Mouse (Mus musculus): ENCODE measurements around the gene Sdk1. TPM values are rescaled to one million over a fixed set of nuclear protein-coding genes. Genes with fewer than 3 reads are reported as not detected.

Gene Sdk1
- polyA plus RNA-seq, 1 experiment from 2014 or later = 0.10 TPM

DNA sequence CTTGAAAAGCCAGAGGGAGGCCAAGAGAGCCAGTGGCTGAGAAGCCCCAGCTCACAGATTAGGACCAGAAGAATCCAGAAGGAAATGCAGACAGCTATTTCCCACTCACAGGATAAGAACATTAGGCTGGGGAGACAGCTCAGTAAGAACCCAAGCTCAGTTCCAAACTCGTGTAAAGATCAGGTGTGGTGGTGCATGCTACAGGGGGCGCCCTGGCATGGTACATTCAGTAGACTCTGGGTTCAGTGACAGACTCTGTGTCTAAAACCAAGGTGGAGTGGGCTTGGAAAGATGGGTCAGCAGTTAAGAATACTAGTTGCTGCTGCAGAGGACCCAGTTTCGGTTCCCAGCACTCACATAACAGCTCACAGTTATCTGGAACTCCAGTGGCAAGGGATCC, 832.6 kb downstream of the Sdk1 start:
- no peak overlapping the region for H3K27ac ChIP-seq
- H3K27me3 ChIP-seq = no peaks in the 10 kb centered on the region
- ATAC-seq (ENCODE audit: low read depth) (no peak), DNase-seq (no peak)
- H3K9me3 ChIP-seq (replicated peaks) = no peaks in the 10 kb centered on the region; the same call in 1 of the 2 replicates
- no peak overlapping the region for H3K4me2 ChIP-seq
- no peaks in the 10 kb centered on the region for H3K4me1 ChIP-seq (replicated peaks)
- H3K4me3 ChIP-seq (replicated peaks) = no peak overlapping the region
- no peak overlapping the region for H3K9ac ChIP-seq
- H3K36me3 ChIP-seq = no peaks in the 10 kb centered on the region
- whole genome bisulfite sequencing (ENCODE audit: insufficient replicate concordance) = 59% methylated on average over 3 of the region's 3 CpGs

DNA sequence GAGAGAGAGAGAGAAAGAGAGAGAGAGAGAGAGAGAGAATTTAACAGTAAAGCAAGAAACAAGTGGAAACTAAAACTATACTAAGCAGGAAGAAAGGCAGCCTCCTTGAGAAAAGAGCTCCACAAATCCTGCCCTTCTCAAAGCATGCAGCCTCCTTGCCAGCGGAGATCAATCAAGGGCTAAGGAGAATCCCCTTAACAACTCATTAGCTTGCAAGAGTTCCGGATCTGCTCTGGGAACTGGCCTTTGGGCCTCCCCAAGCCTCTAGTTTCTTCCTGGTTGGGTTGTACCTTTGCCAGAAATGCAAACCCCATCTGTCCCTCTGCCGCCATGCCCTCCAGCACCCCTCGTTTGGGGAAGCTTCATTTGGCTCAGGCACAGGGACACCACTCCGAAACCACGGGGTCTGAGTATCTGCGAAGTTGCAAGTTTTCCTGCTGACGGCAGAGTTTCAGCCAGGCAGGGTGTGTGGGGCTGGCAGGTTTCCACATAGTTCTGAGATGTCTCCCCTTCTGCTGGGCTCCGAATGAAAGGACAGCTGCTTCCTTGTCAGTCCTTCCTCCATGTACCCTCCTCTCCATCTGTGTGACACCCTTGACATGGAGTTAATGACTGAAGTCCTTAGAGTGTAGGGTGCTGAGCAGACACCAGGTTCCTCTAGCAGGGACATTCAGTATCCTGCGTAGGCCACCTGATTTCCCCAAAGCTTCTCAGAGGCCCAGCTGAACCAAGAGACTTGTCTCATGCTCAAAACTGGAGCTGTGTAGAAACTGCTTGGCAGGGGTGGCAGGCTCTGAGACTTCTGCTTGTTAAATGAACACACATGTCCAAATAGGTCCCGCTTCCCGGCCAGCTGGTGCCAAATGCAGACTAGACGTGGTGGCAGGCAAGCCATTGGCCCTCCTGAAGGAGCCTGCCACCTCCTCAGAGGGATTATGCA, 833.5 kb downstream of the Sdk1 start:
- no peak overlapping the region for H3K4me2 ChIP-seq
- no peaks in the 10 kb centered on the region for H3K36me3 ChIP-seq
- H3K27me3 ChIP-seq = no peaks in the 10 kb centered on the region
- no peak overlapping the region for H3K27ac ChIP-seq
- H3K4me1 ChIP-seq (replicated peaks) = no peaks in the 10 kb centered on the region
- ATAC-seq (ENCODE audit: low read depth) (no peak), DNase-seq (no peak)
- H3K9ac ChIP-seq = no peak overlapping the region
- H3K4me3 ChIP-seq (replicated peaks) = no peak overlapping the region
- no peaks in the 10 kb centered on the region; the same call in 1 of the 2 replicates for H3K9me3 ChIP-seq (replicated peaks)
- 38% methylated on average over 13 of the region's 13 CpGs for WGBS (ENCODE audit: insufficient replicate concordance)

DNA sequence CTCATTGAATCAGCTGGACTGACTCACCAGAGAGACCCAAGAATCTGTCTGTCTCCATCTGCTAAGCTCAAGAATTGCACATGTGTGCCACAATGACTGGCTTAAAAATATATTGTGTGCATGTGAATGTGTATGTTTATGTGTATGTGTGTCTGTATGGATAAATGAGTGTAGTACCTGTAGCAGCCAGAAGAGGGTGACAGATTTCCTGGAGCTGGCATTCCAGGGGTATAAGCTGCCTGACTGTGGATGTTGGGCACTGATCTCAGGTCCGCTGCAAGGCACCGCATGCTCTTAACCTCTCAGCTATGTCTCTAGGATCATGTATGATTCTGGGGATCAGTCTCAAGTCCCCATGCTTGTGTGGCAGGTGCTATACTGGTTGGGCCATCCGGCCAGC, 839.4 kb downstream of the Sdk1 start:
- H3K4me3 ChIP-seq (replicated peaks) = no peak overlapping the region
- 77% methylated on average over 3 of the region's 3 CpGs for WGBS (ENCODE audit: insufficient replicate concordance)

DNA sequence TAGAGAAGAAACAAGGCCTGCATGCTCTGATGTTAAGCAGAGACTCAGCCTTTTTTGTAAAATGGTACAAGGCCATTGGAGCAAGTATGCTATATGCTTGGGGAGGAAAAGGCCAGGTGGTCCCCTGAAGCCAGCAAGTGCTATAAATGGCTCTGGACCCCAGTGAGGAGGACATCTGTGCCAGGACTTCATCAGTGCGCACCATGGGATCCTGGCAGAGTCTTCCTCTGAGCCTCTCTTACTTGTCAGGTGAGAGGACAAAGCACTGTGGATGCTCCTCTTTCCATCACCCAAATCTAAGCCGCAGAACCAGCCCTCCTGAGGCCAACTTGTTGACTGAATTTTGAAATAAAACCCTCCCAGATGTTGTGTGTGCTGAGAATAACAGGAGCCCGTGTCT, 839.8 kb downstream of the Sdk1 start:
- Histone ChIP-seq H3K4me1 (replicated peaks) (no peaks in the 10 kb centered on the region), H3K27me3 (no peaks in the 10 kb centered on the region), H3K36me3 (no peaks in the 10 kb centered on the region), H3K9ac (no peak overlapping the region), H3K4me3 (replicated peaks) (no peak overlapping the region), H3K27ac (no peak overlapping the region), H3K9me3 (replicated peaks) (0 out of 2 replicates have a peak, but pooled peaks cover 12% of the 10 kb centered on the region), H3K4me2 (no peak overlapping the region)
- no peak for DNase-seq
- 72% methylated on average over 3 of the region's 3 CpGs for WGBS (ENCODE audit: insufficient replicate concordance)
- no peak for ATAC-seq (ENCODE audit: low read depth)

More for the DNA sequence above, 839.4 kb downstream of the Sdk1 start:
- ATAC-seq (ENCODE audit: low read depth) = no peak
- Histone ChIP-seq H3K27ac (no peak overlapping the region), H3K4me2 (no peak overlapping the region), H3K4me1 (replicated peaks) (no peaks in the 10 kb centered on the region), H3K36me3 (no peaks in the 10 kb centered on the region), H3K27me3 (no peaks in the 10 kb centered on the region), H3K9ac (no peak overlapping the region), H3K9me3 (replicated peaks) (0 out of 2 replicates have a peak, but pooled peaks cover 12% of the 10 kb centered on the region)
- DNase-seq = no peak

DNA sequence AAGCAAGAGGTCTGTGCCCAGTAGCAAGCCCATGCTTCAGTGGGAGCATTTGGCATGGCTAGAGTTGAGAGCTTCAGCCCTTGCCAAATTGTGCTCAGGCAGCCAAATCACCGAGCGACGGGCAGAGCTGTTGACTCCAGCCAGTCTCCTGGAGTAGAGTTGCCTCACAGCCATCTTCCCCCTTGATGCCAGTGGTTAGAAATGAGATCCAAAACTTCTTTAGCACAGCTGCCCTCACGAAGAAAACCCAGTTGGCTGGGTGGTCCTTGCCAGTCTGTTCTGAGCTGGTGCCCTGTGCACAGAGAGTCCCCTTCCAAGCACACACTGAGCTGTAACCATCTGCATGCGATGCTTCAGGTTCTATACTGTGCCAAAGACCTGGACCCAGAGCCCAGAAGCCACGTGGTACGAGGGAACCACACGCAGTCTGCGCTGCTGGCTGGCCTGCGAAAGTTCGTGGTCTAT, 855.1 kb downstream of the Sdk1 start:
- Histone ChIP-seq H3K4me1 (replicated peaks) (no peaks in the 10 kb centered on the region), H3K27me3 (no peaks in the 10 kb centered on the region), H3K36me3 (no peaks in the 10 kb centered on the region), H3K9ac (no peak overlapping the region), H3K9me3 (replicated peaks) (peaks cover 3% of the 10 kb centered on the region; the same call in 1 of the 2 replicates), H3K4me2 (no peak overlapping the region), H3K4me3 (replicated peaks) (no peak overlapping the region), H3K27ac (no peak overlapping the region)
- DNase-seq = no peak
- WGBS (ENCODE audit: insufficient replicate concordance) = 82% methylated on average over 11 of the region's 11 CpGs
- ATAC-seq (ENCODE audit: low read depth) = no peak

DNA sequence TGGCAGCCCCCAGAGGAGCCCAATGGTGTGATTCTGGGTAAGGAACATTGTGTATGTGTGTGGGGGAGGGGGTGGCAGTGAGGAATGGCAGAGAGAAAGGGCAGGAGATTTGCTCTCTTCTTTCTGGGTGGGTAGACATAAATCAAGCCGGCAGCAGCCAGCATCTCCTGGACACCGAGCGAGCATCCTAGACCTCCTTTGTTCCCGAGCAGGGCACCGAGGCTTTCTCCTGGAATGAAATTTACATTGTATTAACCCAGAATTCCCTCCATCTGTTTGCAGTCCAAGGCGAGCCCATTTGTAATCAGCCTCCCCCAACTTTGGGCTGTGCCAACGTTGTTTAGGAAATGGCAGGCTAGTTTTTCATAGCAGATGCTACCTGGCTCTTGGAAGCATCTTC, 858.9 kb downstream of the Sdk1 start:
- ATAC-seq (ENCODE audit: low read depth) (no peak), DNase-seq (no peak)
- Histone ChIP-seq H3K27me3 (no peaks in the 10 kb centered on the region), H3K9ac (no peak overlapping the region), H3K36me3 (no peaks in the 10 kb centered on the region), H3K4me1 (replicated peaks) (no peaks in the 10 kb centered on the region), H3K9me3 (replicated peaks) (peaks cover 3% of the 10 kb centered on the region; the same call in 1 of the 2 replicates), H3K4me2 (no peak overlapping the region), H3K4me3 (replicated peaks) (no peak overlapping the region), H3K27ac (no peak overlapping the region)
- WGBS (ENCODE audit: insufficient replicate concordance) = 73% methylated on average over 7 of the region's 7 CpGs

DNA sequence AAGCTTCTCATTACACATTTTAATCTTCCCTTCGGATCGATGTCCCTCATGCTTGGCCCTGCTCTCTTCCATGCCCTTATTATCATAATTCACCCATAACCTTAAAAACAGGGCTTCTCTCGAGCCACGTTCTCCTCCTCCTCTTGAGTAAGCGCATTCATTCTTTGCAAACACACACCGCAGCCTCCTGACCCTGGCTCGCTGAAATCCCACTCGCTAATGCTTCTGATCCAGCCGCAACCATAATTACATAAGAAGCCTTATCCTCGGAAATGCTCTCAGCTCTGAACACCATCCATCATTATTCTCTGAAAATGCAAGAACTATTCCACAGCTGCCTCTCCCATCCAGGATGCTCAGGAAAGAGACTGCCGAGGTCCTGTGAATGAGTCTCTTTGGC, 866.1 kb downstream of the Sdk1 start:
- H3K4me3 ChIP-seq (replicated peaks) = no peak overlapping the region
- H3K36me3 ChIP-seq = no peaks in the 10 kb centered on the region
- 68% methylated on average over 11 of the region's 11 CpGs for WGBS (ENCODE audit: insufficient replicate concordance)
- H3K27ac ChIP-seq = no peak overlapping the region
- DNase-seq (no peak), ATAC-seq (ENCODE audit: low read depth) (no peak)
- no peak overlapping the region for H3K4me2 ChIP-seq
- no peaks in the 10 kb centered on the region for H3K27me3 ChIP-seq
- peaks cover 13% of the 10 kb centered on the region; the same call in 1 of the 2 replicates for H3K9me3 ChIP-seq (replicated peaks)
- H3K9ac ChIP-seq = no peak overlapping the region
- H3K4me1 ChIP-seq (replicated peaks) = no peaks in the 10 kb centered on the region

DNA sequence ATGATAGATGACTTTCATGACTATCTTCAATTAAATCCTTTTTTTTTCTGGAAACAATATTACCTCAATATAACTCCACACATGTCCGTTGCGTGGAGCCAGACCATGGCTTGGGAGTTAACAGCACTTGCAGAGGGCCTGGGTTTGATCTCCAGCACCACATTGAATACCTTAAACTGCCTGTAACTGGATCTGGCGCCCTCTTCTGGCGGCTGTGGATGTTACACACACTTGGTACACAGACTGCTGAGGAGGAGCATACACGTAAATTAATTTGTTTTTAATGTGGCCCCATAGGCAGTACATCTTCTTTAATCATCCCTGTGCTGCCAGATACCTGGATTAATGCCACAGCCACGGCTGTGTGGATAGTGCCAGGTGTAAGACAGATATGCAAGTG, 870.7 kb downstream of the Sdk1 start:
- ATAC-seq (ENCODE audit: low read depth) = no peak
- 64% methylated on average over 6 of the region's 6 CpGs for WGBS (ENCODE audit: insufficient replicate concordance)

DNA sequence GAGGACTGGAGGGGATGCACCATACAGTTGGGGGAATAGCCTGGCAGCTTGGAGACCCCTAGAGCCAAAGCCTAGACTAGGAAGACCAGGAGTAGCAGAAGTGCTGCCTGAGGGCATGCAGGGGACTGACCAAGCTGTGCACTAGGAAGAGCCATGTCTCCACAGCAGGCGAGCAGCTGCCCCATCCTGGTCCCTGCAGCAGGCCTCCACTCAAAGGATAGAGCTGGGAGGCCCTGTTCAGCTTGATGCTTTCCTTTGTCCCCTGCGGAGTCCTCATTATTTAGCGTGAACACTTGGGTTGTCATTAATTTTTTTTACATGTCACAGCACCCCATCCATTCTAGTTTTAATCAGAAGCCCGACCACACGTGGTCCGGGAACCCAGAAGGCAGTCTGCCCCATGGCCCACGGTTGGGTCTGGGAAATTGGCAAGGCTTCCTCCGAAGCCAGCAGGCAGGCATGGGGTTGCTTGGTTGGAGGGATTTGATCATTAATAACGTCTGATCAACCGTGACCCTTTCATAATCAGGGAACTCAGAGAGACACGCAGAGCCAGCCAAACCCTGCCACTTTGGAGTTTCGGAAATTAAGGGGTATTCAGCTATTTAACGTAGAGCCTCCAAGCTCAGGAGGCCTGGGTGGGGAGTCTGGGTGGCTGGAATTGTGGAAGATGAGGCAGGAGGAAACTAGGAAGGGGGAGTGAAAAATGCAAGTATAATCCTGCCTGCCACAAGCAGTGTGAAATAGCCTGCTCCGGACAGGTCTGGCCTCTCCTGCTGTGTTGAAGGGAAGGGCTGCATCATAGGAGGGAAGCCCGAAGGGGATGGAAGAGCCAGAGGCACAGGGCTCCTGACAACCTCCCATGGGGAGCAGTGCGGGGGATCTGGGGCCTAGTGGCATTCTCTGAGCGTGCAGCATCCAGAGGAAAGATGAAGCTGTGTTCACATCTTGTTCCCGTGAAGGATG, 872.2 kb downstream of the Sdk1 start:
- ATAC-seq (ENCODE audit: low read depth) (no peak), DNase-seq (no peak)
- H3K4me1 ChIP-seq (replicated peaks) = no peaks in the 10 kb centered on the region
- H3K4me3 ChIP-seq (replicated peaks) = no peak overlapping the region
- no peak overlapping the region for H3K27ac ChIP-seq
- H3K36me3 ChIP-seq = no peaks in the 10 kb centered on the region
- peaks cover 25% of the 10 kb centered on the region; the same call in 1 of the 2 replicates for H3K9me3 ChIP-seq (replicated peaks)
- 51% methylated on average over 18 of the region's 18 CpGs for whole genome bisulfite sequencing (ENCODE audit: insufficient replicate concordance)
- H3K27me3 ChIP-seq = no peaks in the 10 kb centered on the region
- H3K9ac ChIP-seq = no peak overlapping the region
- no peak overlapping the region for H3K4me2 ChIP-seq

More for the DNA sequence above, 870.7 kb downstream of the Sdk1 start:
- no peak overlapping the region for H3K9ac ChIP-seq
- H3K27me3 ChIP-seq = no peaks in the 10 kb centered on the region
- no peak overlapping the region for H3K4me2 ChIP-seq
- no peak overlapping the region for H3K4me3 ChIP-seq (replicated peaks)
- H3K9me3 ChIP-seq (replicated peaks) = peaks cover 23% of the 10 kb centered on the region; the same call in 1 of the 2 replicates
- no peaks in the 10 kb centered on the region for H3K4me1 ChIP-seq (replicated peaks)
- H3K36me3 ChIP-seq = no peaks in the 10 kb centered on the region
- DNase-seq = no peak
- no peak overlapping the region for H3K27ac ChIP-seq

DNA sequence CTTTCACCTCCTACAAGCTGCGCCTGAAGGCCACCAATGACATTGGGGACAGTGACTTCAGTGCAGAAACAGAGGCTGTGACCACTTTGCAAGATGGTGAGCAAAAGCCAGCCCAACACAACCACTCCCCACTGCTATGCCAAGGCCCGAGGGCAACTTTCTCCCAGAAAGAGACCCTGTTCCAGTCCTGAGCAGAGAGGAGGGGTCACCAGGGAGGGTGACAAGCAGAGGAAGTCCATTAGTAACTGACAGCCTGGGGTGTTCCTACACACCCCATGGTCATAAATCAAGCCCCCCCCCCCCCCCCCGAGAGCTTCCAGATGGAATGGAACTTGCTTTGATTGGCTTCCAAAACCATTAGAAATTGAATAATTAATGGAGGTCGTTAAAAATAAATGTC, 886.5 kb downstream of the Sdk1 start:
- Histone ChIP-seq H3K9ac (no peak overlapping the region), H3K4me2 (no peak overlapping the region), H3K4me1 (replicated peaks) (no peaks in the 10 kb centered on the region), H3K4me3 (replicated peaks) (no peak overlapping the region), H3K36me3 (no peaks in the 10 kb centered on the region), H3K9me3 (replicated peaks) (0 out of 2 replicates have a peak, but pooled peaks cover under 1% of the 10 kb centered on the region), H3K27ac (no peak overlapping the region), H3K27me3 (no peaks in the 10 kb centered on the region)
- no peak for DNase-seq
- 56% methylated on average over 4 of the region's 4 CpGs for WGBS (ENCODE audit: insufficient replicate concordance)
- ATAC-seq (ENCODE audit: low read depth) = no peak

DNA sequence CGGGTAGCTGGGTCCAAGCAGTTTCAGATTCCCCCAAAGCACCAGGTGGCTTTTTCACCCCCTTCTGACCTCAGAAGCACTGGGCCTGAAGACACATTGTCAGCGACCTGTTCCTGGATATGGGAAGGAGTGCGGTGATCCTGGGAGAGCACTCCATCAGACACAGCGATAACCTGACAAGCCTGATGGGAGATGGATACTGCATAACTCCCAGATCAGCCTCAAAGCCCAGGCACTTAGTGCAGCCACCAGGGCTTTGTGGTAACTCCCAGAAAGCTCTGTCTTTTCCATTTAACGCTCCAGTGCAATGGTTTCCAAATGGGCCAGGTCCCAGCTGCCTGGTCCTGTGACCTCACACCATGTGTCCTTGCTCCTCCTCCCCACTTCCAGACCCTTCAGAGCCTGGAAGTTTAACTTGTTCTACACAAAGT, 886.9 kb downstream of the Sdk1 start:
- Histone ChIP-seq H3K27me3 (no peaks in the 10 kb centered on the region), H3K27ac (no peak overlapping the region), H3K4me1 (replicated peaks) (no peaks in the 10 kb centered on the region), H3K4me2 (no peak overlapping the region), H3K36me3 (no peaks in the 10 kb centered on the region), H3K9me3 (replicated peaks) (no peaks in the 10 kb centered on the region), H3K9ac (no peak overlapping the region), H3K4me3 (replicated peaks) (no peak overlapping the region)
- ATAC-seq (ENCODE audit: low read depth) (no peak), DNase-seq (no peak)
- 58% methylated on average over 5 of the region's 5 CpGs for WGBS (ENCODE audit: insufficient replicate concordance)

All from liver, embryonic 13.5 days (tissue).